Mouse (Mus musculus): ENCODE measurements around the gene Cxcl14.

DNA sequence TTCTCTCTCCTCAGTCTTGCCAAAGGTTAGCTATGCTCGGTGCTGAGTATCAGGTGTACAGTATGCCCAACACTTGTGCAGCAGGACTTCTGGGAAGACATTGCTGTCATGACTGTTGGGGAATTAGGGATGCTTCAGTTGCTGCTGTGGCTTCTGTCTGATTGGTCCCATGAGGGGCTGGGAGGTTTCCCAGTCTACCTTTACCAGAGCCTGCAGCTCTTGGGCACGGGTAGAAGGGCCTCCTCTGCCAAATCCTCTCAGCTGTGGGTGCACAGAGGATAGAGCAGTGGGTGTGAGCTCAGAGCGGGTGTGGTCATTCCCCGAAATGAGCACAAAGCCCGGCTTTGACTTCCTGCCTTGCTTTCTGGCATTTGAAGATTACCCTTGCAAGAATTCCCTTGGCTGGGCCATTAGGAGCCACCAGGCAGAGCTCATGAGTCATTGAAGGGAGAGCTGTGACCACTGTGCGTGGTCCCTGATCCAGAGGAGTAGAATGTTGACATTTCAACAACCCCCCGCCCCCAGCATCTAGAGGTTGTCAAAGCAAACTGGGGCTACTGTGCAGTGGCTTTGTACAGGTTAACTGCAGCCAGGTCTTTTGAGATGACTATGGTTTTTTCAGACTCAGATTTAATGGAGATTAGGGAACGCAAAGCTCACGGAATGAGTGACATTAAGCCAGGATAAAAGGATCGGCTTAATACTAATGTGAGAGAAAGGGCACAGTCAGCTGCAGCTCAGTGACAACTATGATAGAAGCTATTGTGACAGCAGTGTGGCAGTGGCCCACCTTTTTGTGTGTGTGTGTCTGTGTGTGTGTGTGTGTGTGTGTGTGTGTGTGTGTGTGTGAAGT lies 34.5 kb upstream of the Cxcl14 start:
- TF ChIP-seq CTCF (IDR thresholded peaks at IDR 0.05; ENCODE audit: borderline replicate concordance, insufficient read depth, low read depth, low read length) (no peak), POLR2A (IDR thresholded peaks at IDR 0.05; ENCODE audit: borderline replicate concordance, insufficient read depth, low read length) (no peak)
